Mouse (Mus musculus) heart, embryonic 11.5 days (tissue): Measurements from ENCODE around the gene Pcnx2. TPM values are rescaled to one million over a fixed set of nuclear protein-coding genes. Genes with fewer than 3 reads are reported as not detected.
A peak's percentile ranks its signal among the peaks of the same experiment; 100 is the strongest.

ENCODE experiments used
- ATAC-seq: fragments of 200-750 bp; cut with Nextera tagmentation; replicated peaks from 2 replicates; pipeline ENCODE4 v1.8.0; 2017; ENCODE audit warnings: moderate library complexity; ENCODE audit not compliant: insufficient number of reproducible peaks, low FRiP score, low TSS enrichment
- H3K27ac ChIP-seq: fragments of 300-500 bp; sonication (generic); 2 replicates; pipeline ENCODE4 v1.5.1; 2014; ENCODE audit warnings: mild to moderate bottlenecking, low read depth, low read length
- H3K27me3 ChIP-seq: fragments of 300-500 bp; sonication (generic); 2 replicates; pipeline ENCODE4 v1.6.1; 2014; ENCODE audit warnings: mild to moderate bottlenecking, low read length, mixed read lengths; ENCODE audit not compliant: control insufficient read depth, insufficient read depth
- H3K36me3 ChIP-seq: fragments of 300-500 bp; sonication (generic); 2 replicates; pipeline ENCODE4 v1.6.1; 2014; ENCODE audit warnings: mild to moderate bottlenecking, low read length, moderate library complexity, mixed read lengths; ENCODE audit not compliant: control insufficient read depth, insufficient read depth
- H3K4me1 ChIP-seq: fragments of 300-500 bp; sonication (generic); 2 replicates; pipeline ENCODE4 v1.6.1; 2014; ENCODE audit warnings: low read length; ENCODE audit not compliant: control insufficient read depth, insufficient read depth
- H3K4me2 ChIP-seq: fragments of 300-500 bp; sonication (generic); 2 replicates; pipeline ENCODE4 v1.6.1; 2014; ENCODE audit warnings: mild to moderate bottlenecking, moderate library complexity
- H3K4me3 ChIP-seq: fragments of 300-500 bp; sonication (generic); 2 replicates; pipeline ENCODE4 v1.5.1; 2014; ENCODE audit warnings: low read depth, low read length
- H3K9ac ChIP-seq: fragments of 300-500 bp; sonication (generic); 2 replicates; pipeline ENCODE4 v1.6.1; 2014; ENCODE audit warnings: mild to moderate bottlenecking, low read depth, low read length, moderate library complexity
- H3K9me3 ChIP-seq: fragments of 300-500 bp; sonication (generic); replicated peaks from 2 replicates; pipeline ENCODE4 v1.6.1; 2016; ENCODE audit warnings: low read length; ENCODE audit not compliant: control insufficient read depth
- WGBS: fragments of 180-500 bp; shearing (Covaris S2); extraction: QIAGEN DNeasy Blood & Tissue Kit; methylation state at CpG from one replicate; pipeline ENCODE4 v1.1.7; 2014; ENCODE audit not compliant: insufficient replicate concordance; 5-methylcytosine and 5-hydroxymethylcytosine counted together
- polyA plus RNA-seq: library from polyadenylated mRNA; unstranded; fragments of >200 nt; fragmentation: Nextera tagmentation; extraction: Ambion mirVana; gene quantifications from 2 replicates; pipeline ENCODE4 v1.2.1, GENCODE M21; 2014

The Pcnx2 gene
- polyA plus RNA-seq, 1 experiment from 2014 or later, result 0.27 TPM

GRCm38 (mm10) chr8:125722675-125723074 is 175.4 kb downstream of the Pcnx2 start:
- no peak overlapping the region for H3K9ac ChIP-seq
- H3K4me2 ChIP-seq, result no peak overlapping the region
- H3K36me3 ChIP-seq, result no peaks in the 10 kb centered on the region
- 90% methylated on average over 7 of the region's 7 CpGs for WGBS
- H3K4me3 ChIP-seq, result no peak overlapping the region
- no peaks in the 10 kb centered on the region for H3K4me1 ChIP-seq
- no peak for ATAC-seq
- no peaks in the 10 kb centered on the region for H3K27me3 ChIP-seq
- no peak overlapping the region for H3K27ac ChIP-seq
- no peaks in the 10 kb centered on the region for H3K9me3 ChIP-seq

- Histone ChIP-seq H3K4me3 (no peak overlapping the region), H3K27me3 (no peaks in the 10 kb centered on the region), H3K9ac (no peak overlapping the region), H3K4me1 (peaks cover 8% of the 10 kb centered on the region), H3K4me2 (no peak overlapping the region), H3K36me3 (no peaks in the 10 kb centered on the region), H3K9me3 (no peaks in the 10 kb centered on the region), H3K27ac (no peak overlapping the region)
- no peak for ATAC-seq
- WGBS, result 64% methylated on average over 4 of the region's 4 CpGs
Observed at GRCm38 (mm10) chr8:125718914-125719313, 179.2 kb downstream of the Pcnx2 start.

GRCm38 (mm10) chr8:125716613-125717012 is 181.5 kb downstream of the Pcnx2 start:
- Histone ChIP-seq H3K4me1 (peaks cover 8% of the 10 kb centered on the region), H3K36me3 (no peaks in the 10 kb centered on the region), H3K9me3 (no peaks in the 10 kb centered on the region), H3K4me3 (no peak overlapping the region), H3K27ac (no peak overlapping the region), H3K4me2 (no peak overlapping the region), H3K9ac (no peak overlapping the region), H3K27me3 (no peaks in the 10 kb centered on the region)
- 33% methylated on average over 7 of the region's 7 CpGs for WGBS
- no peak for ATAC-seq

GRCm38 (mm10) chr8:125716211-125716610 is 181.9 kb downstream of the Pcnx2 start:
- WGBS, result 39% methylated on average over 4 of the region's 4 CpGs
- H3K4me2 ChIP-seq, result no peak overlapping the region
- H3K27ac ChIP-seq, result no peak overlapping the region
- peaks cover 8% of the 10 kb centered on the region for H3K4me1 ChIP-seq
- no peak overlapping the region for H3K4me3 ChIP-seq
- no peak for ATAC-seq
- no peaks in the 10 kb centered on the region for H3K9me3 ChIP-seq
- H3K27me3 ChIP-seq, result no peaks in the 10 kb centered on the region
- no peak overlapping the region for H3K9ac ChIP-seq
- no peaks in the 10 kb centered on the region for H3K36me3 ChIP-seq

- Histone ChIP-seq H3K36me3 (no peaks in the 10 kb centered on the region), H3K27ac (no peak overlapping the region), H3K4me3 (no peak overlapping the region), H3K27me3 (no peaks in the 10 kb centered on the region), H3K9ac (no peak overlapping the region), H3K4me2 (no peak overlapping the region), H3K9me3 (no peaks in the 10 kb centered on the region), H3K4me1 (peaks cover 4% of the 10 kb centered on the region)
- WGBS, result 58% methylated on average over 5 of the region's 5 CpGs
- peak; percentile 86 for ATAC-seq
Observed at GRCm38 (mm10) chr8:125711514-125711913, 186.6 kb downstream of the Pcnx2 start.

- 82% methylated on average over 5 of the region's 5 CpGs for WGBS
- no peaks in the 10 kb centered on the region for H3K9me3 ChIP-seq
- no peak overlapping the region for H3K4me2 ChIP-seq
- no peak overlapping the region for H3K9ac ChIP-seq
- ATAC-seq, result no peak
- no peak overlapping the region for H3K27ac ChIP-seq
- no peaks in the 10 kb centered on the region for H3K36me3 ChIP-seq
- H3K27me3 ChIP-seq, result no peaks in the 10 kb centered on the region
- no peaks in the 10 kb centered on the region for H3K4me1 ChIP-seq
- no peak overlapping the region for H3K4me3 ChIP-seq
Observed at GRCm38 (mm10) chr8:125709171-125709570, 188.9 kb downstream of the Pcnx2 start.

- H3K9ac ChIP-seq, result no peak overlapping the region
- 77% methylated on average over 7 of the region's 7 CpGs for WGBS
- no peak overlapping the region for H3K27ac ChIP-seq
- no peaks in the 10 kb centered on the region for H3K36me3 ChIP-seq
- H3K4me3 ChIP-seq, result no peak overlapping the region
- H3K27me3 ChIP-seq, result no peaks in the 10 kb centered on the region
- no peaks in the 10 kb centered on the region for H3K9me3 ChIP-seq
- no peak overlapping the region for H3K4me2 ChIP-seq
- no peak for ATAC-seq
- H3K4me1 ChIP-seq, result no peaks in the 10 kb centered on the region
Observed at GRCm38 (mm10) chr8:125705816-125706215, 192.3 kb downstream of the Pcnx2 start.

- H3K27me3 ChIP-seq, result no peaks in the 10 kb centered on the region
- no peaks in the 10 kb centered on the region for H3K36me3 ChIP-seq
- no peak for ATAC-seq
Observed at GRCm38 (mm10) chr8:125704434-125704833, 193.7 kb downstream of the Pcnx2 start.

GRCm38 (mm10) chr8:125702868-125703473 is 195.1 kb downstream of the Pcnx2 start:
- H3K9me3 ChIP-seq, result no peaks in the 10 kb centered on the region
- no peak overlapping the region for H3K4me2 ChIP-seq
- no peak overlapping the region for H3K27ac ChIP-seq
- ATAC-seq, result no peak
- H3K4me3 ChIP-seq, result no peak overlapping the region
- 78% methylated on average over 15 of the region's 15 CpGs for WGBS
- H3K27me3 ChIP-seq, result no peaks in the 10 kb centered on the region
- no peaks in the 10 kb centered on the region for H3K36me3 ChIP-seq
- H3K4me1 ChIP-seq, result no peaks in the 10 kb centered on the region
- H3K9ac ChIP-seq, result no peak overlapping the region

More at GRCm38 (mm10) chr8:125704434-125704833, 193.7 kb downstream of the Pcnx2 start:
- Histone ChIP-seq H3K4me3 (no peak overlapping the region), H3K9me3 (no peaks in the 10 kb centered on the region), H3K27ac (no peak overlapping the region), H3K4me2 (no peak overlapping the region), H3K4me1 (no peaks in the 10 kb centered on the region), H3K9ac (no peak overlapping the region)
- WGBS, result 80% methylated on average over 6 of the region's 6 CpGs
